Mouse (Mus musculus) embryonic facial prominence, embryonic 13.5 days (tissue): ENCODE data around the gene Lrch4. TPM values are rescaled to one million over a fixed set of nuclear protein-coding genes. Genes with fewer than 3 reads are reported as not detected.

Experiments
- ATAC-seq: fragments of 200-750 bp; cut with Nextera tagmentation; 2 replicates; pipeline ENCODE4 v1.8.0; 2017; ENCODE audit warnings: low read depth; ENCODE audit not compliant: insufficient number of reproducible peaks, insufficient read depth, low FRiP score, low TSS enrichment
- H3K27ac ChIP-seq: fragments of 300-500 bp; sonication (generic); 2 replicates; pipeline ENCODE4 v1.5.1; 2015; ENCODE audit warnings: moderate library complexity, mild to moderate bottlenecking, inconsistent platforms
- H3K27me3 ChIP-seq: fragments of 300-500 bp; sonication (generic); 2 replicates; pipeline ENCODE4 v1.6.1; 2015; ENCODE audit warnings: mild to moderate bottlenecking, inconsistent platforms
- H3K36me3 ChIP-seq: fragments of 300-500 bp; sonication (generic); 2 replicates; pipeline ENCODE4 v1.6.1; 2015; ENCODE audit warnings: mild to moderate bottlenecking, inconsistent platforms
- H3K4me1 ChIP-seq: fragments of 300-500 bp; sonication (generic); 2 replicates; pipeline ENCODE4 v1.6.1; 2015; ENCODE audit warnings: inconsistent platforms
- H3K4me2 ChIP-seq: fragments of 300-500 bp; sonication (generic); 2 replicates; pipeline ENCODE4 v1.6.1; 2015; ENCODE audit warnings: moderate library complexity, mild to moderate bottlenecking, inconsistent platforms
- H3K4me3 ChIP-seq: fragments of 300-500 bp; sonication (generic); 2 replicates; pipeline ENCODE4 v1.5.1; 2015; ENCODE audit warnings: mild to moderate bottlenecking, inconsistent platforms
- H3K9ac ChIP-seq: fragments of 300-500 bp; sonication (generic); 2 replicates; pipeline ENCODE4 v1.6.1; 2015; ENCODE audit warnings: mild to moderate bottlenecking, inconsistent platforms
- H3K9me3 ChIP-seq: fragments of 300-500 bp; sonication (generic); 2 replicates; pipeline ENCODE4 v1.6.1; 2016; ENCODE audit warnings: inconsistent platforms
- WGBS: fragments of 180-500 bp; shearing (Covaris S2); methylation state at CpG from one replicate; pipeline ENCODE4 v1.1.7; 2015; ENCODE audit warnings: mixed read lengths; 5-methylcytosine and 5-hydroxymethylcytosine counted together
- polyA plus RNA-seq: library from polyadenylated mRNA; unstranded; fragments of >200 nt; fragmentation: Nextera tagmentation; extraction: Ambion mirVana; gene quantifications from 2 replicates; pipeline ENCODE4 v1.2.1, GENCODE M21; 2015

Lrch4 gene
- polyA plus RNA-seq, 1 experiment from 2014 or later, result 31.5 TPM

- H3K4me1 ChIP-seq, result peaks cover 17% of the 10 kb centered on the region
- no peak for ATAC-seq
- no peak overlapping the region for H3K4me2 ChIP-seq
- H3K9me3 ChIP-seq, result no peaks in the 10 kb centered on the region
- peaks cover 12% of the 10 kb centered on the region; the same call in 1 of the 2 replicates for H3K36me3 ChIP-seq
- H3K27me3 ChIP-seq, result no peaks in the 10 kb centered on the region
- WGBS, result 82% methylated on average over 4 of the region's 4 CpGs
- no peak overlapping the region for H3K27ac ChIP-seq
- H3K9ac ChIP-seq, result no peak overlapping the region
- no peak overlapping the region for H3K4me3 ChIP-seq
These were observed 50.8 kb downstream of the Lrch4 start for GRCm38 (mm10) chr5:137679726-137680125.

- no peaks in the 10 kb centered on the region for H3K9me3 ChIP-seq
- H3K27ac ChIP-seq, result no peak overlapping the region
- ATAC-seq, result no peak
- 0 out of 2 replicates have a peak overlapping the region, but pooled peaks have one; percentile 5 for H3K4me2 ChIP-seq
- H3K36me3 ChIP-seq, result peaks cover 4% of the 10 kb centered on the region; the same call in 1 of the 2 replicates
- no peak overlapping the region for H3K9ac ChIP-seq
- peaks cover 23% of the 10 kb centered on the region for H3K4me1 ChIP-seq
- H3K4me3 ChIP-seq, result no peak overlapping the region
- WGBS, result 82% methylated on average over 6 of the region's 6 CpGs
- no peaks in the 10 kb centered on the region for H3K27me3 ChIP-seq
These were observed 53.6 kb downstream of the Lrch4 start for GRCm38 (mm10) chr5:137682526-137682925.

GRCm38 (mm10) chr5:137683388-137684293, 54.7 kb downstream of the Lrch4 start:
- Histone ChIP-seq H3K4me1 (peaks cover 23% of the 10 kb centered on the region), H3K27me3 (no peaks in the 10 kb centered on the region), H3K4me3 (peak overlapping the region; percentile 73), H3K36me3 (peaks cover 3% of the 10 kb centered on the region; the same call in 1 of the 2 replicates), H3K27ac (0 out of 2 replicates have a peak overlapping the region, but pooled peaks have one; percentile 62), H3K9ac (peak overlapping the region; percentile 76), H3K9me3 (no peaks in the 10 kb centered on the region), H3K4me2 (peak overlapping the region; percentile 90)
- WGBS, result 12% methylated on average over 28 of the region's 28 CpGs
- no peak for ATAC-seq

- under 1% methylated on average over 60 of the region's 62 CpGs for whole genome bisulfite sequencing
- peak within 1 kb of the TSS; percentile 76 for H3K9ac ChIP-seq
- H3K9me3 ChIP-seq, result no peaks in the 10 kb centered on the region
- H3K4me2 ChIP-seq, result peak within 1 kb of the TSS; percentile 90
- peak; percentile 97 for ATAC-seq
- no peaks in the 10 kb centered on the region for H3K27me3 ChIP-seq
- H3K4me3 ChIP-seq, result peak within 1 kb of the TSS; percentile 73
- H3K36me3 ChIP-seq, result peaks cover 3% of the 10 kb centered on the region; the same call in 1 of the 2 replicates
- H3K4me1 ChIP-seq, result peaks cover 23% of the 10 kb centered on the region
- H3K27ac ChIP-seq, result peak within 1 kb of the TSS; percentile 62; the same call in 1 of the 2 replicates
These were observed 55.6 kb downstream of the Lrch4 start, which contains the start of gene Agfg2 for GRCm38 (mm10) chr5:137684294-137685123. Agfg2 (minus strand) TSS chr5:137684726.

- 97% methylated on average over 3 of the region's 3 CpGs for WGBS
- no peaks in the 10 kb centered on the region for H3K27me3 ChIP-seq
- H3K27ac ChIP-seq, result no peak overlapping the region
- H3K9me3 ChIP-seq, result no peaks in the 10 kb centered on the region
- no peak overlapping the region for H3K9ac ChIP-seq
- H3K36me3 ChIP-seq, result no peaks in the 10 kb centered on the region
- ATAC-seq, result no peak
- peaks cover 23% of the 10 kb centered on the region for H3K4me1 ChIP-seq
- no peak overlapping the region for H3K4me3 ChIP-seq
- H3K4me2 ChIP-seq, result no peak overlapping the region
These were observed 56.7 kb downstream of the Lrch4 start for GRCm38 (mm10) chr5:137685653-137686052.

GRCm38 (mm10) chr5:137686127-137686790, 57.3 kb downstream of the Lrch4 start:
- H3K9me3 ChIP-seq, result no peaks in the 10 kb centered on the region
- WGBS, result 77% methylated on average over 6 of the region's 6 CpGs

GRCm38 (mm10) chr5:137689974-137690373, 61.1 kb downstream of the Lrch4 start:
- Histone ChIP-seq H3K27ac (no peak overlapping the region), H3K4me3 (no peak overlapping the region), H3K9ac (no peak overlapping the region), H3K36me3 (no peaks in the 10 kb centered on the region), H3K9me3 (no peaks in the 10 kb centered on the region), H3K4me1 (0 out of 2 replicates have a peak, but pooled peaks cover 4% of the 10 kb centered on the region), H3K4me2 (no peak overlapping the region), H3K27me3 (no peaks in the 10 kb centered on the region)
- 85% methylated on average over 3 of the region's 3 CpGs for WGBS
- ATAC-seq, result no peak

More at GRCm38 (mm10) chr5:137686127-137686790, 57.3 kb downstream of the Lrch4 start:
- Histone ChIP-seq H3K4me2 (no peak overlapping the region), H3K4me3 (no peak overlapping the region), H3K27me3 (no peaks in the 10 kb centered on the region), H3K4me1 (peaks cover 23% of the 10 kb centered on the region), H3K9ac (no peak overlapping the region), H3K36me3 (no peaks in the 10 kb centered on the region), H3K27ac (no peak overlapping the region)
- ATAC-seq, result no peak

- 61% methylated on average over 9 of the region's 9 CpGs for WGBS
- H3K9ac ChIP-seq, result no peak overlapping the region
- H3K27ac ChIP-seq, result no peak overlapping the region
- H3K4me3 ChIP-seq, result no peak overlapping the region
- no peak overlapping the region for H3K4me2 ChIP-seq
- no peak for ATAC-seq
- no peaks in the 10 kb centered on the region for H3K27me3 ChIP-seq
- no peaks in the 10 kb centered on the region for H3K36me3 ChIP-seq
- H3K9me3 ChIP-seq, result no peaks in the 10 kb centered on the region
- no peaks in the 10 kb centered on the region for H3K4me1 ChIP-seq
These were observed 61.6 kb downstream of the Lrch4 start for GRCm38 (mm10) chr5:137690531-137690930.

Other genes with a start within 250 kb of the Lrch4 start
- gene Zan, start 152.1 kb upstream of the Lrch4 start, polyA plus RNA-seq, result 0.11 and 0.17 TPM in 2 replicates
- 48.0 and 56.2 TPM in 2 replicates for gene Pop7, start 126.6 kb upstream of the Lrch4 start, polyA plus RNA-seq
- gene Gigyf1, start 110.6 kb upstream of the Lrch4 start, polyA plus RNA-seq, result 16.3 and 17.1 TPM in 2 replicates
- gene Epo, start 95.9 kb upstream of the Lrch4 start, polyA plus RNA-seq, result not detected in 2 replicates
- 360 and 396 TPM in 2 replicates for gene Gnb2, start 95.6 kb upstream of the Lrch4 start, polyA plus RNA-seq
- gene Actl6b, start 75.6 kb upstream of the Lrch4 start, polyA plus RNA-seq, result 2.8 and 4.5 TPM in 2 replicates
- gene Tfr2, start 59.3 kb upstream of the Lrch4 start, polyA plus RNA-seq, result 0.35 and 1.7 TPM in 2 replicates
- gene Mospd3, start 28.1 kb upstream of the Lrch4 start, polyA plus RNA-seq, result 33.3 and 33.8 TPM in 2 replicates
- gene Pcolce, start 15.3 kb upstream of the Lrch4 start, polyA plus RNA-seq, result 122 and 135 TPM in 2 replicates
- 0.13 TPM in 1 of 2 replicates, not detected in the other for gene Fbxo24, start 119 bp upstream of the Lrch4 start, polyA plus RNA-seq
- gene Gm20605, start 54 bp downstream of the Lrch4 start, polyA plus RNA-seq, result 7.9 and 8.2 TPM in 2 replicates
- 7.0 and 8.6 TPM in 2 replicates for gene Sap25, start 12.2 kb downstream of the Lrch4 start, polyA plus RNA-seq
- 0.26 and 0.32 TPM in 2 replicates for gene Irs3, start 16.6 kb downstream of the Lrch4 start, polyA plus RNA-seq
- 15.8 and 19.2 TPM in 2 replicates for gene Agfg2, start 55.6 kb downstream of the Lrch4 start, polyA plus RNA-seq
- 3.5 and 4.4 TPM in 2 replicates for gene Nyap1, start 112.5 kb downstream of the Lrch4 start, polyA plus RNA-seq
- 129 and 134 TPM in 2 replicates for gene Tsc22d4, start 116.6 kb downstream of the Lrch4 start, polyA plus RNA-seq
- 28.4 and 30.6 TPM in 2 replicates for gene Ppp1r35, start 149.7 kb downstream of the Lrch4 start, polyA plus RNA-seq
- gene Mepce, start 158.5 kb downstream of the Lrch4 start, polyA plus RNA-seq, result 14.2 and 14.7 TPM in 2 replicates
- 36.1 and 39.7 TPM in 2 replicates for gene Zcwpw1, start 158.7 kb downstream of the Lrch4 start, polyA plus RNA-seq
- 0.31 and 0.70 TPM in 2 replicates for gene Pilra, start 207.2 kb downstream of the Lrch4 start, polyA plus RNA-seq
- gene Pilrb1, start 229.0 kb downstream of the Lrch4 start, polyA plus RNA-seq, result not detected in 2 replicates
- not detected in 2 replicates for gene Pilrb2, start 242.7 kb downstream of the Lrch4 start, polyA plus RNA-seq